Mouse (Mus musculus) naive thymus-derived CD4-positive, alpha-beta T cell, adult 2 months (primary cell): ENCODE data around the gene Cebpa.

Experiments used
- DNase-seq: peaks from one replicate; pipeline ENCODE4 v3.0.0-alpha.2; 2011; ENCODE audit warnings: low read depth

Gene Cebpa

GRCm38 (mm10) chr7:35120146-35120691 is 1.1 kb downstream of the Cebpa start:
- no peak for DNase-seq

- DNase-seq: no peak
These were observed 2.1 kb downstream of the Cebpa start for GRCm38 (mm10) chr7:35121150-35121549.

GRCm38 (mm10) chr7:35122401-35123320 is 3.6 kb downstream of the Cebpa start:
- DNase-seq: no peak

GRCm38 (mm10) chr7:35123431-35123953 is 4.4 kb downstream of the Cebpa start:
- no peak for DNase-seq

GRCm38 (mm10) chr7:35124216-35124615 is 5.1 kb downstream of the Cebpa start:
- no peak for DNase-seq

GRCm38 (mm10) chr7:35124745-35125144 is 5.7 kb downstream of the Cebpa start:
- no peak for DNase-seq

- DNase-seq: no peak
These were observed 6.9 kb downstream of the Cebpa start for GRCm38 (mm10) chr7:35125971-35126370.

- DNase-seq: no peak
These were observed 7.9 kb downstream of the Cebpa start for GRCm38 (mm10) chr7:35127001-35127400.

- DNase-seq: no peak
These were observed 8.6 kb downstream of the Cebpa start for GRCm38 (mm10) chr7:35127721-35128120.

GRCm38 (mm10) chr7:35128677-35129567 is 9.8 kb downstream of the Cebpa start:
- DNase-seq: no peak

- no peak for DNase-seq
These were observed 11.1 kb downstream of the Cebpa start for GRCm38 (mm10) chr7:35130059-35130738.

- DNase-seq: no peak
These were observed 11.8 kb downstream of the Cebpa start for GRCm38 (mm10) chr7:35130888-35131287.

- DNase-seq: no peak
These were observed 12.5 kb downstream of the Cebpa start for GRCm38 (mm10) chr7:35131601-35132000.

- no peak for DNase-seq
These were observed 15.5 kb downstream of the Cebpa start for GRCm38 (mm10) chr7:35134621-35135020.

GRCm38 (mm10) chr7:35137524-35137923 is 18.4 kb downstream of the Cebpa start:
- no peak for DNase-seq

GRCm38 (mm10) chr7:35138481-35138880 is 19.4 kb downstream of the Cebpa start:
- no peak for DNase-seq

GRCm38 (mm10) chr7:35139880-35140279 is 20.8 kb downstream of the Cebpa start:
- no peak for DNase-seq

- no peak for DNase-seq
These were observed 22.4 kb downstream of the Cebpa start for GRCm38 (mm10) chr7:35141519-35141918.

- no peak for DNase-seq
These were observed 23.4 kb downstream of the Cebpa start for GRCm38 (mm10) chr7:35142522-35142921.

- DNase-seq: no peak
These were observed 24.9 kb downstream of the Cebpa start for GRCm38 (mm10) chr7:35143864-35144618.

GRCm38 (mm10) chr7:35145068-35145467 is 26.0 kb downstream of the Cebpa start:
- no peak for DNase-seq
